Mouse (Mus musculus) kidney, adult 2 months (tissue): ENCODE measurements around the gene Srrm2. TPM values are rescaled to one million over a fixed set of nuclear protein-coding genes. Genes with fewer than 3 reads are reported as not detected.
A peak's percentile ranks its signal among the peaks of the same experiment; 100 is the strongest.

Experiments used
- DNase-seq: peaks from one replicate; pipeline ENCODE4 v3.0.0; 2021
- H3K27ac ChIP-seq: fragments of 200-500 bp; 2 replicates; pipeline ENCODE4 v1.5.1; 2012; ENCODE audit warnings: low read depth, low read length, control low read depth, inconsistent platforms; ENCODE audit not compliant: insufficient read depth
- H3K27me3 ChIP-seq: fragments of 200-500 bp; replicated peaks from 2 replicates; pipeline ENCODE4 v1.6.1; 2012; ENCODE audit warnings: mild to moderate bottlenecking, moderate library complexity, low read length, inconsistent platforms; ENCODE audit not compliant: control insufficient read depth, insufficient read depth
- H3K36me3 ChIP-seq: fragments of 200-500 bp; 2 replicates; pipeline ENCODE4 v1.6.1; 2012; ENCODE audit warnings: mild to moderate bottlenecking, moderate library complexity, low read length, inconsistent platforms; ENCODE audit not compliant: control insufficient read depth, insufficient read depth
- H3K4me1 ChIP-seq: fragments of 200-500 bp; 2 replicates; pipeline ENCODE4 v1.6.1; 2011; ENCODE audit warnings: low read length; ENCODE audit not compliant: control insufficient read depth, insufficient read depth
- H3K4me3 ChIP-seq: fragments of 200-500 bp; 2 replicates; pipeline ENCODE4 v1.5.1; 2011; ENCODE audit warnings: mild to moderate bottlenecking, low read depth, low read length, control low read depth; ENCODE audit not compliant: insufficient read depth
- CTCF ChIP-seq: fragments of 200-500 bp; conservative IDR thresholded peaks from 2 replicates; pipeline ENCODE4 v1.5.1; 2011; ENCODE audit warnings: low read depth, mild to moderate bottlenecking, control low read depth, low read length, moderate library complexity, mixed read lengths; ENCODE audit not compliant: insufficient read depth, insufficient read length
- POLR2A ChIP-seq: fragments of 200-500 bp; IDR thresholded peaks from one replicate; pipeline ENCODE4 v1.6.1; 2011; ENCODE audit warnings: low read depth, low read length, control low read depth
- WGBS: fragments of 180-500 bp; shearing (Covaris S2); methylation state at CpG from one replicate; pipeline ENCODE4 v1.1.7; 2018; 5-methylcytosine and 5-hydroxymethylcytosine counted together
- polyA plus RNA-seq: library from polyadenylated mRNA; depleted of rRNA; stranded (reverse); fragments of >200 nt; gene quantifications from 2 replicates; pipeline ENCODE4 v1.2.3, GENCODE M21; 2012

The Srrm2 gene
- polyA plus RNA-seq, 1 experiment = 394 TPM

DNA sequence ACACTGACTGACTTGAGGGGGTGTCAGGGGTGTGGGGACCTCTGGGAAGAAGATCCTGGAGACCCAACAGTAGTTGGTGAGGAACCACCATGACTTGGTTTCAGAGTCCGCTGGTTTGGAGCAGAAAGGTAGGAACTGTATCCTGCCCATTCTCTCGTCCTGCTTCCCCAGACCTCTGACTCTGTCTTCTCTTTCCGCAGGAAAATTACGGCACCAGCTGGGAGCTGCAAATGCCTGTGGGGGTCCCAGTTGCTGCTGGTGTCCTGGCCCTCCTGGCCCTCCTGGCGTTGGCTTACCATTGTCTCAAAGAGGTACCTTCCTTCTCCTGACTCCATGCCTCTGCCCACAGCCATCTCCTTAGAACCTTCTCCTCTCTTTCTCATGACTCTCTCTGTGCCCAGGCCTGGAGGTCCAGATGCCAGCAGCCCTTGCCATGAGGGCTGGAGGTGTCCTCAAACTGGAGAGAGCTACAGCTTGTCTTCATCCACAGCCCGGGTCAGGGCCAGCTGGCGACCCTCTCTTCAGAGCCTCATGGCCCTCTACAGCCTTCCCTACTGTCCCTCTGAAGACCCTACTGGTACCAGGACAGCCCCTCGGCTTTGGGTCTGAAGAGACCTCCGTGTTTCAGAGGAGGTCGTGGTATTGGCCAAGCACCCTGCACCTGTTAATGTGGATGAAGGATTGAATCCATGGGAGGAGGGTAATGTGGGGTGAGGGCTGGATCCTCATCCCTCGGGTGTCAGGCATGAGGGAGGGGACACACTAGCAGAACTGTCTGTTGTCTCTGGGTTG, 40.7 kb upstream of the Srrm2 start:
- TF ChIP-seq POLR2A = no peak
- no peak for TF ChIP-seq CTCF
- no peak for DNase-seq
- Histone ChIP-seq H3K4me1 (no peaks in the 10 kb centered on the region), H3K36me3 (no peaks in the 10 kb centered on the region), H3K27me3 (peaks cover 4% of the 10 kb centered on the region; the same call in 1 of the 2 replicates), H3K27ac (peak overlapping the region; percentile 54), H3K4me3 (peak overlapping the region; percentile 49)
- 77% methylated on average over 11 of the region's 11 CpGs for WGBS

GRCm38 (mm10) chr17:23755689-23756088, 34.6 kb upstream of the Srrm2 start:
- peak; percentile 57 for DNase-seq
- H3K27ac ChIP-seq = no peak overlapping the region
- H3K36me3 ChIP-seq = no peaks in the 10 kb centered on the region

DNA sequence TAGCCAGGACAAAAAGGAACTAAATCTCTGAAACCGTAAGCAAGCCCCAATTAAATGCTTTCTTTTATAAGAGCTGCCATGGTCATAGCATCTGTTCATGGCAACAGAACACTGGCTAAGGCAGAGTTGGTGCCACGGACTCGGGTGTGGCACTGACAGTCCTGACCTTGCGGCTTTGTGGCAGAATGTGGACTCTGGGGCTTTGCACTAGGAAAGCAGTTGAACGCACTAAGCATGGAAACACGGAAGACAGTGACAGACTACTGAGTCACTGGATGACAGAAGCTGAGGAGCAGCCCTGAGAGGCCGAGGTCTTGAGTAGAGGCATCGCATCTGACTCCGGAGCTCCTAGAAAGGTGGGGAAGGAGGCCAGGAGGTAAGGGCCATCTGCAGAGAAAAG, 32.8 kb upstream of the Srrm2 start:
- DNase-seq = no peak
- Histone ChIP-seq H3K36me3 (no peaks in the 10 kb centered on the region), H3K4me3 (no peak overlapping the region), H3K27me3 (no peaks in the 10 kb centered on the region), H3K27ac (no peak overlapping the region), H3K4me1 (no peaks in the 10 kb centered on the region)
- no peak for TF ChIP-seq POLR2A
- TF ChIP-seq CTCF = no peak
- 93% methylated on average over 9 of the region's 9 CpGs for WGBS

More at GRCm38 (mm10) chr17:23755689-23756088, 34.6 kb upstream of the Srrm2 start:
- no peak for TF ChIP-seq POLR2A
- no peak for TF ChIP-seq CTCF
- no peaks in the 10 kb centered on the region for H3K27me3 ChIP-seq
- H3K4me3 ChIP-seq = no peak overlapping the region
- 72% methylated on average over 13 of the region's 13 CpGs for WGBS
- H3K4me1 ChIP-seq = no peaks in the 10 kb centered on the region

GRCm38 (mm10) chr17:23758801-23759200, 31.5 kb upstream of the Srrm2 start:
- Histone ChIP-seq H3K4me3 (no peak overlapping the region), H3K27me3 (no peaks in the 10 kb centered on the region), H3K4me1 (no peaks in the 10 kb centered on the region), H3K27ac (no peak overlapping the region), H3K36me3 (no peaks in the 10 kb centered on the region)
- 65% methylated on average over 8 of the region's 8 CpGs for WGBS
- no peak for TF ChIP-seq CTCF
- TF ChIP-seq POLR2A = no peak
- peak; percentile 27 for DNase-seq

GRCm38 (mm10) chr17:23760231-23760630, 30.1 kb upstream of the Srrm2 start:
- H3K27ac ChIP-seq = no peak overlapping the region
- H3K27me3 ChIP-seq = no peaks in the 10 kb centered on the region
- H3K4me3 ChIP-seq = no peak overlapping the region
- TF ChIP-seq CTCF = no peak
- TF ChIP-seq POLR2A = no peak
- no peaks in the 10 kb centered on the region for H3K4me1 ChIP-seq
- DNase-seq = no peak
- WGBS = 93% methylated on average over 9 of the region's 9 CpGs
- no peaks in the 10 kb centered on the region for H3K36me3 ChIP-seq

GRCm38 (mm10) chr17:23761155-23761554, 29.2 kb upstream of the Srrm2 start:
- H3K36me3 ChIP-seq = no peaks in the 10 kb centered on the region
- over 99% methylated on average over 3 of the region's 3 CpGs for WGBS
- TF ChIP-seq POLR2A = no peak
- no peak overlapping the region for H3K4me3 ChIP-seq
- H3K27ac ChIP-seq = no peak overlapping the region
- DNase-seq = no peak
- H3K27me3 ChIP-seq = no peaks in the 10 kb centered on the region
- H3K4me1 ChIP-seq = no peaks in the 10 kb centered on the region

GRCm38 (mm10) chr17:23762976-23763375, 27.4 kb upstream of the Srrm2 start:
- no peak for DNase-seq
- no peaks in the 10 kb centered on the region for H3K27me3 ChIP-seq
- H3K4me1 ChIP-seq = no peaks in the 10 kb centered on the region
- TF ChIP-seq POLR2A (no peak), CTCF (no peak)
- WGBS = 88% methylated on average over 11 of the region's 11 CpGs
- no peak overlapping the region for H3K27ac ChIP-seq
- H3K4me3 ChIP-seq = no peak overlapping the region
- H3K36me3 ChIP-seq = no peaks in the 10 kb centered on the region

- no peaks in the 10 kb centered on the region for H3K27me3 ChIP-seq
- H3K4me1 ChIP-seq = no peaks in the 10 kb centered on the region; the same call in 1 of the 2 replicates
- H3K36me3 ChIP-seq = no peaks in the 10 kb centered on the region
- TF ChIP-seq CTCF (no peak), POLR2A (no peak)
- H3K4me3 ChIP-seq = peak overlapping the region; percentile 93
- DNase-seq = no peak
- 48% methylated on average over 2 of the region's 2 CpGs for WGBS
- H3K27ac ChIP-seq = no peak overlapping the region
Measured at GRCm38 (mm10) chr17:23770493-23770892, 19.8 kb upstream of the Srrm2 start.
